Mouse (Mus musculus): ENCODE results near the gene Bbx. TPM values are rescaled to one million over a fixed set of nuclear protein-coding genes. Genes with fewer than 3 reads are reported as not detected.
A peak's percentile ranks its signal among the peaks of the same experiment; 100 is the strongest.

Gene Bbx
- polyA plus RNA-seq, 1 experiment from 2014 or later = 50.4 TPM

DNA sequence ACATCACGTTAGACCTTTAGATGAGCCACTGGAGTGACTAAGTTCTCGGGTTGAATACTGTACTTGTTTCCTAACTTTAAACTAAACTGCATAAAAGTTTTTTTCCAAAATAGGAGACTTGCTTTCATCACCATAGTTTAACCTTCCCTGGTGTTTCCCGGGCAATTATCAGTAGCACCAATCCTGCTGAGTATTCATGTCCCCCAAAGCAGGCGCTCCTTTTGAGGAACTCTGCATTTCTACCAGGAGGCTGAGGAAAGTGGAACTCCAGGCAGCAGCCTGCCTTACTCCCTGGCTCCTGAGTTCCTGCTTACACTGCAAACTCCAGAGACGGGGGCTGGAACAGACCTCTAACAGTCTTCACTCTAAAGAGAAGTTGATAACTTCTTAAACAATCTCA, 65.6 kb downstream of the Bbx start:
- Histone ChIP-seq H3K9me3 (ENCODE audit: control insufficient read depth, low read depth, low read length) (no peaks in the 10 kb centered on the region), H3K36me3 (ENCODE audit: control insufficient read depth, insufficient read depth, low read length) (no peaks in the 10 kb centered on the region), H3K4me3 (ENCODE audit: low read depth, low read length) (no peak overlapping the region), H3K4me2 (replicated peaks; ENCODE audit: low read depth, low read length) (no peak overlapping the region), H3K4me1 (ENCODE audit: control insufficient read depth, insufficient read depth, low read length) (0 out of 2 replicates have a peak, but pooled peaks cover 9% of the 10 kb centered on the region), H3K27me3 (ENCODE audit: control insufficient read depth, insufficient read depth, low read length) (no peaks in the 10 kb centered on the region), H3K9ac (replicated peaks; ENCODE audit: low read depth, low read length) (no peak overlapping the region), H3K27ac (ENCODE audit: low read length) (no peak overlapping the region)
- 42% methylated on average over 5 of the region's 5 CpGs for WGBS
- ATAC-seq (ENCODE audit: insufficient number of reproducible peaks, insufficient read depth, low FRiP score, low read depth) = no peak

DNA sequence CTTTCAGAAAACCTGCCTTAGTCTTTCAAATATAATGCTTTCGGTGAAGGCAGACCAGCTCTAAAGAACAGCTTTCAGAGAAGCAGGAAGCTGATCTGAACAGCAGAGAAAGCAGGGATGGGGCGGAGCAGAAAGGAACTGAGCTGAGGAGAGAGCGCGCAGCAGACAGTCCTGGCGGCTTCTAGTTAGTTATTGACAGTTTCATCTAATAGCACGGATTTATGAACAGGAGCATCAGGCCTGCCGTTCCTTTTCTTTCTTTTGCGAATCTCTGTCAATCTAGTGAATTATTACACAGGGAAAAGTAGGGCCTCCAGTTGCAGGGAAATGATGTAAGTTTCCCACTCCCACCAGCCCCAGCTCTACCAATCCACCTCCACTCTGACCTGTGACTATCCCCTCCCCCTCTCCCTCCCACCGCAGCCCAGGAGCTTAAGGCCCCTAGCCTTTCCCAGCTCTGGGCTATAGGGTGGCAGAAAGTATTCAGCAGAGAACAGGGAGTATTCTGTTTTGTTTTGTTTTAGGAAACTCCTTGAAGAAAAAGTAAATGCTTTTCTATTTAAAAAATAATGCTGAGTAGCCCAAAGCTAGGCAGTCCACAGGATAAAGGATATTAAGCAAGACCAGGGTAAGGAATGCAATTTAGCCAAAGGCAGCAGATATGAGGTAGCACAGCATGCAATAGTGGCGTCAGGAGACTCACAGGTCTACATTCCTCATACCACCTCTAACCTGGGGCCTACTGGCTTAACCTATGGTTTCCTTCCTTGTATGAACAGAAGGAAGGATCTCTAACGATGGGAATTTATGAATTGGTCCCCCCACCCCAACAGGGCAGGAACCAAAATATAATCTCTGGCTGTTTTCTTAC, 67.8 kb downstream of the Bbx start:
- Histone ChIP-seq H3K27me3 (ENCODE audit: control insufficient read depth, insufficient read depth, low read length) (no peaks in the 10 kb centered on the region), H3K4me1 (ENCODE audit: control insufficient read depth, insufficient read depth, low read length) (0 out of 2 replicates have a peak, but pooled peaks cover 9% of the 10 kb centered on the region), H3K27ac (ENCODE audit: low read length) (peak overlapping the region; percentile 74), H3K36me3 (ENCODE audit: control insufficient read depth, insufficient read depth, low read length) (no peaks in the 10 kb centered on the region), H3K9ac (replicated peaks; ENCODE audit: low read depth, low read length) (peak overlapping the region; percentile 8; the same call in 1 of the 2 replicates), H3K9me3 (ENCODE audit: control insufficient read depth, low read depth, low read length) (no peaks in the 10 kb centered on the region), H3K4me3 (ENCODE audit: low read depth, low read length) (peak overlapping the region; percentile 35), H3K4me2 (replicated peaks; ENCODE audit: low read depth, low read length) (peak overlapping the region; percentile 60)
- WGBS = 6% methylated on average over 11 of the region's 11 CpGs
- ATAC-seq (ENCODE audit: insufficient number of reproducible peaks, insufficient read depth, low FRiP score, low read depth) = peak; percentile 95

DNA sequence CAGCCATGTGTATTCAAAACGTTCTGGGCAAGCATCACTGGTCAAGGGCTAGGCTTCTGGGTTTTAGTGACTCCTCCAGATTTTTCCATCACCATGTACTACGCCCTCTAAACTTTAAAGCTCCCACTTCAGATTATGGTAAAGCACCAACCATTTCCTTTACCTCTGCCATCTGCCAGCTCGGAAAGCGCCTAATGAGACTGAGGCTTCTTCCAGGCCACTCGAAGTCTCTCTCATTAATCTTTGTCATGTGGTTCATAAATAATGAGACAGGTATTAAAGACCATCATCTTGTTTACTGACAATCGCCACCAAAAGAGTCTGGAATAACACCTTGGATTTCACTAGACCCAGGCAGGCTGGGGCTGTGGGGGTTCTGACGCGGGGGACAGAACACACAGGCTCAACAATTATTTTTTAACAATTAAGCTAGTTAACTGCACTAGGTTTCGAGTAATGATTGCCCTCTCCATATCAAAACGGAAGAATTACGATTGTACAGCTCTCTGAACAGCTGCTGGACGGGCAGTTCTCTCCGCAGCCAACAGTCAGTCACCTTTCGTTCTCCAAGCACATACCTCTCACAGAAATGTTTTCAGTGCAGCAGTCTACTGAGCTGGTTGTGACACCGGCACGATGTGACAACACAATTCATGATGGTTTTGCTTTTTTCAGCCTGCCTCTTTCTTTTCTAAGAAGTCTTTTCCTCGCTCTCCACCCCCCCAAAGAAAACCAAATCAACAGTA, 68.6 kb downstream of the Bbx start:
- Histone ChIP-seq H3K4me2 (replicated peaks; ENCODE audit: low read depth, low read length) (peak overlapping the region; percentile 60), H3K9me3 (ENCODE audit: control insufficient read depth, low read depth, low read length) (no peaks in the 10 kb centered on the region), H3K27ac (ENCODE audit: low read length) (peak overlapping the region; percentile 74), H3K4me1 (ENCODE audit: control insufficient read depth, insufficient read depth, low read length) (0 out of 2 replicates have a peak, but pooled peaks cover 9% of the 10 kb centered on the region), H3K9ac (replicated peaks; ENCODE audit: low read depth, low read length) (peak overlapping the region; percentile 8; the same call in 1 of the 2 replicates), H3K36me3 (ENCODE audit: control insufficient read depth, insufficient read depth, low read length) (no peaks in the 10 kb centered on the region), H3K27me3 (ENCODE audit: control insufficient read depth, insufficient read depth, low read length) (no peaks in the 10 kb centered on the region), H3K4me3 (ENCODE audit: low read depth, low read length) (peak overlapping the region; percentile 35)
- 21% methylated on average over 17 of the region's 17 CpGs for WGBS
- no peak for ATAC-seq (ENCODE audit: insufficient number of reproducible peaks, insufficient read depth, low FRiP score, low read depth)

DNA sequence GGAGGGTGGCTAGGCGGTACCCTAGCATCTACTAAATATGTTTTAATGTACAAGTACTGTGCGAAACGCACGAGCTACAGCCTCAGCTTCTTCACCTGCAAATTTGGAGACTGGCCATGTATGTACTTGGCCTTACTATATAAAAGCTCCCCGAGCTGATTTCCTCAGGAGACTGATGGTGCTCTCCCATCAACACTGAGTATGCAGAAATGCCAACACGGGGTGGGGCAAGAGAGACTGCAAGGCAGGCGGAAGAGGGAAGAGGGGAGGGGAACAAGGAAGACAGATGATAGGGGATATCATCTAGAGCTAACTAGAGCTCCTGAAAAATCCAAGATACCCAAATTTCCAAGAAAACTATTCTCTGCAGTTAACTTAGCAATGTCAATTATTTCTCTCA, 71.6 kb downstream of the Bbx start:
- no peaks in the 10 kb centered on the region for H3K9me3 ChIP-seq (ENCODE audit: control insufficient read depth, low read depth, low read length)
- no peaks in the 10 kb centered on the region for H3K27me3 ChIP-seq (ENCODE audit: control insufficient read depth, insufficient read depth, low read length)
- H3K9ac ChIP-seq (replicated peaks; ENCODE audit: low read depth, low read length) = no peak overlapping the region
- no peak overlapping the region for H3K4me2 ChIP-seq (replicated peaks; ENCODE audit: low read depth, low read length)
- no peak overlapping the region for H3K27ac ChIP-seq (ENCODE audit: low read length)
- no peaks in the 10 kb centered on the region for H3K36me3 ChIP-seq (ENCODE audit: control insufficient read depth, insufficient read depth, low read length)
- H3K4me1 ChIP-seq (ENCODE audit: control insufficient read depth, insufficient read depth, low read length) = 0 out of 2 replicates have a peak, but pooled peaks cover 9% of the 10 kb centered on the region
- H3K4me3 ChIP-seq (ENCODE audit: low read depth, low read length) = no peak overlapping the region
- 70% methylated on average over 7 of the region's 7 CpGs for WGBS
- no peak for ATAC-seq (ENCODE audit: insufficient number of reproducible peaks, insufficient read depth, low FRiP score, low read depth)

DNA sequence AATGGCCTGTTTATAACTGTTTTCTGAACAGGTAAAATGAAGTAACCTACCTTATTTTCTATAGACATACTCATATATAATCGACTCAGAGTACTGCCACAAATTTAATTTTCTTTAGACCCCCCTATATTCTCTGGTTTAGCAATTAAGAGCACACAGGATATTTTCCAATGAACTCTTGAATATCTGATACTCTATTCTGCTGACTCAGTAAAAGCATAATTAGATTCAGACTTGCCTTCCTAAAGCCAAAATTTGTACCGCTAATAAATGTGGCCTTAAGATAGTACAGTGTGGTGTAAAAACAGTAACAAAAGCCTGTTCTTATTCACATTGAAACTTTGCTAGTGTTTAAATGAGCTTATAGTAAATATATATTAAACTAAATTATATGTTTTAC, 102.5 kb downstream of the Bbx start:
- Histone ChIP-seq H3K9me3 (ENCODE audit: control insufficient read depth, low read depth, low read length) (no peaks in the 10 kb centered on the region), H3K4me2 (replicated peaks; ENCODE audit: low read depth, low read length) (no peak overlapping the region), H3K36me3 (ENCODE audit: control insufficient read depth, insufficient read depth, low read length) (no peaks in the 10 kb centered on the region), H3K27me3 (ENCODE audit: control insufficient read depth, insufficient read depth, low read length) (no peaks in the 10 kb centered on the region), H3K4me1 (ENCODE audit: control insufficient read depth, insufficient read depth, low read length) (no peaks in the 10 kb centered on the region), H3K9ac (replicated peaks; ENCODE audit: low read depth, low read length) (no peak overlapping the region), H3K27ac (ENCODE audit: low read length) (no peak overlapping the region), H3K4me3 (ENCODE audit: low read depth, low read length) (no peak overlapping the region)
- no peak for ATAC-seq (ENCODE audit: insufficient number of reproducible peaks, insufficient read depth, low FRiP score, low read depth)
- WGBS = 87% methylated on average over 2 of the region's 2 CpGs

- Histone ChIP-seq H3K27ac (ENCODE audit: low read length) (no peak overlapping the region), H3K4me2 (replicated peaks; ENCODE audit: low read depth, low read length) (no peak overlapping the region), H3K4me1 (ENCODE audit: control insufficient read depth, insufficient read depth, low read length) (no peaks in the 10 kb centered on the region), H3K9me3 (ENCODE audit: control insufficient read depth, low read depth, low read length) (no peaks in the 10 kb centered on the region), H3K9ac (replicated peaks; ENCODE audit: low read depth, low read length) (no peak overlapping the region), H3K4me3 (ENCODE audit: low read depth, low read length) (no peak overlapping the region), H3K36me3 (ENCODE audit: control insufficient read depth, insufficient read depth, low read length) (no peaks in the 10 kb centered on the region), H3K27me3 (ENCODE audit: control insufficient read depth, insufficient read depth, low read length) (no peaks in the 10 kb centered on the region)
- WGBS = 86% methylated on average over 2 of the region's 2 CpGs
- no peak for ATAC-seq (ENCODE audit: insufficient number of reproducible peaks, insufficient read depth, low FRiP score, low read depth)
Measured at GRCm38 (mm10) chr16:50324746-50325145, 107.4 kb downstream of the Bbx start.

GRCm38 (mm10) chr16:50324292-50324691, 107.9 kb downstream of the Bbx start:
- H3K27me3 ChIP-seq (ENCODE audit: control insufficient read depth, insufficient read depth, low read length) = no peaks in the 10 kb centered on the region
- H3K27ac ChIP-seq (ENCODE audit: low read length) = no peak overlapping the region
- 86% methylated on average over 6 of the region's 6 CpGs for WGBS
- H3K9ac ChIP-seq (replicated peaks; ENCODE audit: low read depth, low read length) = no peak overlapping the region
- no peak overlapping the region for H3K4me2 ChIP-seq (replicated peaks; ENCODE audit: low read depth, low read length)
- H3K4me3 ChIP-seq (ENCODE audit: low read depth, low read length) = no peak overlapping the region
- H3K36me3 ChIP-seq (ENCODE audit: control insufficient read depth, insufficient read depth, low read length) = no peaks in the 10 kb centered on the region
- no peak for ATAC-seq (ENCODE audit: insufficient number of reproducible peaks, insufficient read depth, low FRiP score, low read depth)
- no peaks in the 10 kb centered on the region for H3K9me3 ChIP-seq (ENCODE audit: control insufficient read depth, low read depth, low read length)
- no peaks in the 10 kb centered on the region for H3K4me1 ChIP-seq (ENCODE audit: control insufficient read depth, insufficient read depth, low read length)

DNA sequence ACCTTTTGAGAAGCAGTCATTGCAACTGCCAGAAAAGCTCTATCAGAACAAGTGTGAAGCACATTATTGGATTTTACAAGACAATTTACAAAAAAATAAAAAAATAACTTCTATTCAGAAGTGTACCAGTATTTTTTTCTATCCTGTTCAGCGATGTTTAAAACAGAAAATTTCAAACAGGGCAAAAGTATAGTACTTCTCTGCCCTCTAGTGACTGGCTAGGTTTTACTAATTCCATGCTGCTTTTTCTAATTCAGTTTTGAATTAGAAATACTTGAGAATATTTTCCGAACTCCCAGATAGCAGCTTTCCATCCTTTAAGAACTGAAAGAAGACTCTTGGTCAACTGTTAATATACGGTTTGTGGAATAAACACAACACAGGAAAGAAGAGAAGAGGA, 110.8 kb downstream of the Bbx start:
- Histone ChIP-seq H3K36me3 (ENCODE audit: control insufficient read depth, insufficient read depth, low read length) (no peaks in the 10 kb centered on the region), H3K9ac (replicated peaks; ENCODE audit: low read depth, low read length) (no peak overlapping the region), H3K27ac (ENCODE audit: low read length) (no peak overlapping the region), H3K9me3 (ENCODE audit: control insufficient read depth, low read depth, low read length) (no peaks in the 10 kb centered on the region), H3K4me1 (ENCODE audit: control insufficient read depth, insufficient read depth, low read length) (no peaks in the 10 kb centered on the region), H3K4me3 (ENCODE audit: low read depth, low read length) (no peak overlapping the region), H3K27me3 (ENCODE audit: control insufficient read depth, insufficient read depth, low read length) (no peaks in the 10 kb centered on the region), H3K4me2 (replicated peaks; ENCODE audit: low read depth, low read length) (no peak overlapping the region)
- no peak for ATAC-seq (ENCODE audit: insufficient number of reproducible peaks, insufficient read depth, low FRiP score, low read depth)
- 76% methylated on average over 3 of the region's 3 CpGs for WGBS

All from stomach, embryonic 14.5 days (tissue).